Mouse (Mus musculus) gastrocnemius, postnatal 25 days (tissue): ENCODE measurements around the gene Mrpl3. TPM values are rescaled to one million over a fixed set of nuclear protein-coding genes. Genes with fewer than 3 reads are reported as not detected.
"Not testable (repeated sequence)": the region's sequence is repeated elsewhere in the genome, so short reads cannot be mapped to it uniquely, and the experiment has no call there.

ENCODE experiments used
- DNase-seq: peaks from one replicate; pipeline ENCODE4 v3.0.0; 2022
- long read RNA-seq, 2 experiments: library from polyadenylated mRNA; stranded (forward); transcript quantifications; one replicate each; pipeline ENCODE4 v2.0.0; 2021
- total RNA-seq, 2 experiments: library from RNA; stranded (reverse); gene quantifications; 1 replicate in 1 of 2; 2 replicates in 1 of 2; pipeline ENCODE4 v1.2.3; 2021

The Mrpl3 gene
- 10 to 100 TPM; 75.9 to 83.7 TPM for total RNA-seq
- long read RNA-seq, experiment 1, transcript Mrpl3-201 (10 exons, 3,972 nt): major isoform, 55 of 72 reads
- long read RNA-seq, experiment 1, partial matches to known transcripts: 10 of 72 reads
- long read RNA-seq, experiment 1, other reads (novel, unspliced or antisense): 7 of 72 reads
- long read RNA-seq, experiment 2, transcript Mrpl3-201 (10 exons, 3,972 nt): major isoform, 83 of 94 reads
- long read RNA-seq, experiment 2, partial matches to known transcripts: 3 of 94 reads
- long read RNA-seq, experiment 2, other reads (novel, unspliced or antisense): 8 of 94 reads

DNA sequence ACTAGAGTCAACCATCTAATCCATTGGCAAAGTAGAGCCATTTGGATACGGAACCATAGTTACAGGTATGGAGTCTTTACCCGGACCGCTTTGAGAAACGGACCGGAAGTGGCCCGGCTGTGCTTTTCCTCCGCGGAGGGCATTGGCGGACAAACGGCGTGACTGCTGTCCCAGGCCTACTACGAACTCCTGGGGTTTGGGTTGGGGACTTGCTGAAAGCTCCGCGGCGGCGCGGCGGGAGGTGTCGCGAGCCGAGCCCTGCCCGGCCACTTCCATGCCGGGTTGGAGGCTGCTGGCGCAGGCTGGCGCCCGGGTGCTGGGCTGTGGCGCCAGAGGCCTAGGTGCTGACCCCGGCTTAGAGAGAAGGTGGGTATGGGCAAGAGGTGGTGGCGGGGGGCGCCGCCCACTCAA lies at the start of gene Mrpl3:
Gene Mrpl3, plus strand, starts transcription at position 93 of the 411 bp plus-strand sequence.
- DNase-seq: peak; percentile 77

DNA sequence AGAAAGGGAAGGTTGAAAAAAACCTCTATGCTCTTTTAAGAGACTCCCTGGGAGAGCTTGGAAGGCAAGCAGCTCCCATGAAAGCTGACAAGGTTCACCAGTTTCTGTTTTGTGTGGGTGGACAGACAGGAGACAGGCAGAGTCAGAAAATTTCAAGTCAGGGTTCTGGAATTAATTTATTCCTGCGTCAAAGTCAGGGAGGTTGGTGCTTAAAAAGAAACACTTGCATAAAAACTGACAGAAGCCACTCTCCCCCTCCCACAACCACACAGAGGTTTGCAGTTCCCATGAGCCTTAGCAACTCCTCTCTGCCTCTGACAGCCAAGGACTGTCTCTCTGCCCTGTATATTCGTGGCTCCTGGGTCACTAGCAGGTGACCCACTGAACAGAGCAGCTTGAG lies 42.3 kb upstream of the Mrpl3 start:
- DNase-seq: no peak

DNA sequence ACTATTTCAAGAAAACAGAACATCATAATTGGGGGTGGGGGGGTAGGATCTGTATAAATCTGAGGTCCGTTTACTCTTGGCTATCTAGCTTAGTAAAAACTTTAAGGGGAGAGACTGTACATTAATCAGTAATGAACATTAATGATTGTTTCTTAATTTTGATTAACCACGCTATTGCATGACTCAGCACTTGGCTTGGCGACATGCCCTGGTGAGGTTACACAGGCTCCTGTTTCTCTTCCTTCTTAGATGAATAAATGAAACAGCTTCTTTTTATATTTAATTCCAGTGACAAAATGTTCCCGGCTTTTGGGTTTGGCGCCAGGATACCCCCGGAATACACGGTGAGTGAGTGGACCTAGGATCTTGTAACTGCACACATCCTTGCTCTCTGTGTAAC lies 34.9 kb upstream of the Mrpl3 start:
- DNase-seq: no peak

DNA sequence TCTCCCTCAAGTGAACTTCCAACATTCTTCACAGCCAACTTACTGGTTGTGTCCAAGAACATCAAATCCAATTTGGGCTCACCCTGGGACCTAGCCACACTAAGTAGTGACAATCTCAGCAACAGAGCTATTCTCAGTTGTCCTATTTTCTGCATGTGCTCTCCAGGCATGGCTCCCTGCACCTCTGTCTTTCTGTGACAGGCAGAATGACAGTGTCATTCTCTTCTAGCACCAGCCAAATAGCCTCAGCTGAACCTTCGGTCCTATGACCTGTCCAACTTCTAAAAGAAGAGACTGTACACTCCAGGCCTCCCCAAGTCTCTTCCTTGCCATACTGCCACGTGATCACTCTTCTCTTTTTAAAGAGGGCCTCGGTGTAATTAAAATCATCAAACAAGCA lies 24.7 kb upstream of the Mrpl3 start:
- no peak for DNase-seq

DNA sequence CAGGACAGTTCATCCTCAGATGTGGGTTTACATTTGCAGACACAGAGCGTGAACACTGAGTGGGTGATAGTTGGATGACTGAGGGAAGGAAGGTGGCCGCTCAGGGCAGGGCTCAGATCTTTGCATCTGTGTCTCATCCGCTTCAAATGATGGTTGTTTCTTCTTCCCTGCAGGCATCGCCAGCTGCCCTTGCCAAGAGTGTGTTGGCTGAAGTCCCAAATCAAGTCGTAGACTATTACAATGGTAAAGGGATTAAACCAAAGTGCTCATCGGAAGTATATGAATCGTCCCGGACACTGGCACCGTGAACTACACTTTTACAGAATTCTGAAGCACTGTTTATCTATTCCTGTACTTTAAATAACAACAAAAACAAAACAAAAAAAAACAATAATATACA lies 20.5 kb upstream of the Mrpl3 start:
- no peak for DNase-seq

DNA sequence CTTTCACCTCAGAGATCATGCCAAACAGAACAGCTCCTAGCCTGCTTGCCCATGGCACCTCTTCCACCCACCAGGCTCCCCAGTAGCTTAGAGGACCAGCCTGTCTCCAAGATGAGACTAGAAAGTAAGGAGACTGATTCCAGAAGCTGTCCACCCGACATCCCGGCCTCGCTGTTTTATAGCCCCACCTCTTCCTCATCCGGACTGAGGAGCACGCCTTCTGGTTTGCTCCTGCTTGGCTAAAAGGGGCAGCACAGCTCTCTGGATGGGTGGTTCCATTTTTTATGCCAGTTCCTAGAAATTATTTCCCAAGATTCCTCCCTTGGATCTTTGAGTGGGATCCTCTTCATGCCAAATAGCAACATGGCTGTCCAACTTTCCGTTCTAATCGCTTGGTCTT lies 19.4 kb upstream of the Mrpl3 start:
- DNase-seq: no peak

DNA sequence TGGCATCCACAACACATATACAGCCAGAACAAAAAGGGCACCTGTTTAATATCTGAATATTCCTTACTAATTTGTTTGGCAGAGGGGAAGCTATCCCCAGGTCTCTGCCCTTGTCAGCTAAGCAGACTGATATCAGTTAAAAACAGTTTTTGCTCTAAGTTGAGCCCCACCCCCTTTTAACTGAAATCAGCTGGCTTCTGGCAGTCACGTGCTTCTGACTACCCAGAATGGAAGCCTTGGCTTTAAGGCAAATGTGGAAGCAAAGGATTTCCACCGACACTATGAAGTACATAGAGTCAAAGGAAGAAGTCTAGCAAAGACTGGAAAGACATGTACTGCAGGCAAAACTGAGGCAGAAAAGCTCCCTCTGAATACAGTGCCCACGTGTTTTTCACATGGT lies 15.2 kb upstream of the Mrpl3 start:
- no peak for DNase-seq

DNA sequence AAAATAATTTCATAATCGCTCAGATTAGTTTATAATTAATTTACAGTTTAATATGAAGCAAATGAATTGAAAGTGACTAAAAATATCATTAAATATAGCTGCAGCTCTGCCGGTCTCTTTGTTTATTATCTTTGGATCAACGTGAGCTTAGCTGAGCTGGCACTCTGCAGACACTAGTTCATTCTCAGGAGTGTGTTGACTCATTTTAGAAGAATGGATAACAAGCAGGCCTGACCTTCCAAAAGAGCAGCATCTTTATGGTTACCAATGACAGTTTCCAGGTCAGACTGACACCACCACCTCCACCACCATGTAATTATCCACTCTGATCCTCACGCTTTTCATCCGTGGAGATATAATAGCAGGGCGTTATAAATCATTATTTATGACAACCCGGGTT lies 7.0 kb upstream of the Mrpl3 start:
- DNase-seq: no peak

DNA sequence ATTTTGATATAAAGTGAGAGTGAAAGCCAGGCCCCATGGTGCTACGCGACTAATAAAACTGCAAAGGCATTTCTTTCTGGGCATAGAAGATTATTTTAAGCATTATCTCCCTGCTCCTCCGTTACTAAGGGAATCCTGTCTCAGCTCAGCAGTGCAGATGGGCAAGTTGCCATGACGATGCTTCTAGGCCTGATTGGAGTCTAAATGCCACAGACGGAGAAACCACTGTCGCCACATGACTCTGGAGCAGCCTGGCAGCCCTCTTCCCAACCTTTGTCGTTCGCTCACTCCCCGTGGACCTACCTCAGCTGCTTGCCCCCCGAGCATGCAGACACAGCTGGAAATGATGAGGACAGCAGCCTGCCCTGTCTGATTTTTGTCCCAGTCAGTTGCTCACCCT lies 4.7 kb upstream of the Mrpl3 start:
- DNase-seq: no peak

DNA sequence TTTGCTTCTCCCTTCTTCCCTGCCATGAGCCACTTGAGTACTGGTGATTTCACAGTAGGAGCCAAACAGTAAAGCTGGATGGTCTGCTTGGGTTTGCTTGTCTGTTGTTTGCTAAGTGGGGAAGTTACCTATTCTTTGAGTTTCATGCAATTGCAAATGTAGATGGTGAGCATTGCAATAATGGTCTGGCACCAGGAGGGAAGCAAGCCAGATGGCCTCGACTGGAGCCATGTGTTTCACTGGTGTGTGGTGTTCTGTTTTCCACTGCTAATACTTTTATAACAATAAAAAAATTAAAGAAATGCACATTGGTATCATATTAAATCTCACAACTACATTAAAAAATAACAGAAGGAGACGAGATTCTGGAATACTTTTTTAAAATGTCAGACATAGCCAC lies 3.4 kb upstream of the Mrpl3 start:
- DNase-seq: no peak

DNA sequence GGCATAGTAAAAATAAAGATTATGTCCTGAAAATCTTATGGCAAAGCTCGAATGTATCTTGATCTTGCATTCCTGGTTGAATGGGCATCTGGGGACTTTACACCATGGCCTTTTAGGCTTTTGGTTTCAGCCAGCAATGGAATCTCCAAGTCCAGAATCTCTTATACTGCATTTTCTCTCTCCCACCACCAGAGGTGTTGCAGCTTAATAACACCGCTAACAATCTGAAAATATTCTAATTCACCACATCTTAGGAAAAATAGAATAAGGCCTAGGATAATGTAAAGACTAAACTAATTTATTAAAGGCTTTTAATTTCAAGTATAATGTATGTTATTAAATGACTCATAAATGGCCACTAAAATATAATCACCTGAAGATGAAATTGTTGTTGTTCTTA lies 2.8 kb upstream of the Mrpl3 start:
- DNase-seq: no peak

DNA sequence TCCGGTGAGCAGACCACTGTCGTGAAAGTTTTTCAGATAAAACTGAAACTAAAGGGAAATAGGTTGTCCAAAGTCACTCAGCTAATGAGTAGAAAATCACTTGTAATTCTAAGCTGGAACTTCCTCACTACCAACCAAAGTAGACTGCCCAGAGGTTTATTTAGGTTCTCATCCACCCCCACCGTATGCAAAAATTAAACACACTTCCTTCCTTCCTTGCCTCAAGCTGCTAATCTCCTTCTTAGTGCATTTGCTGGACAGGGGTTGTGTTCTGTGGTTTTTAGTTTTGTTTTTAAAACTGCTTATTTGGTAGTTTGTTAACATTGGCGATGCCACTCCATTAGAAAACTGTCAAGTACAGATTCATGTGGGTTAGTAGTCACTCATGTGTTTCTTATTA lies 773 bp downstream of the Mrpl3 start:
- DNase-seq: no peak

DNA sequence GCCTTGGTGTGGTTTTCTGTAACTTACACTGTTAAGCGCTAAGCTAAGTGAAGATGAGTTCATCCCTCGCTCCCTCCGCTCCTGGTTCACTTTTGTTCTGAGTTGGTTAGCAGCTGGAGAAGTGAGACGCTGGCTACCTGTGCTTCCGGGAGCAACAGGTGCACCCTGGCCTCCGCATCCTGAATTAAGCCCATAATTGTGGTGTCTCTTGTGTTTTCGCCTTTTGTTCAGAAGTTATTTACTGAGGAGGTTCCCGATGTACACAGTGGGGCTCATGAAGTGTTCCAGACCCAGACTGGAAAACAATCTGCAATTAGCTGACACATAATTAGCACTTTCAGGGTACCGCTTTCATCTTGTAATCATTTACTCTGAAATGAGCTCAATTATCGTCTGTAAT lies 16.1 kb downstream of the Mrpl3 start:
- no peak for DNase-seq

DNA sequence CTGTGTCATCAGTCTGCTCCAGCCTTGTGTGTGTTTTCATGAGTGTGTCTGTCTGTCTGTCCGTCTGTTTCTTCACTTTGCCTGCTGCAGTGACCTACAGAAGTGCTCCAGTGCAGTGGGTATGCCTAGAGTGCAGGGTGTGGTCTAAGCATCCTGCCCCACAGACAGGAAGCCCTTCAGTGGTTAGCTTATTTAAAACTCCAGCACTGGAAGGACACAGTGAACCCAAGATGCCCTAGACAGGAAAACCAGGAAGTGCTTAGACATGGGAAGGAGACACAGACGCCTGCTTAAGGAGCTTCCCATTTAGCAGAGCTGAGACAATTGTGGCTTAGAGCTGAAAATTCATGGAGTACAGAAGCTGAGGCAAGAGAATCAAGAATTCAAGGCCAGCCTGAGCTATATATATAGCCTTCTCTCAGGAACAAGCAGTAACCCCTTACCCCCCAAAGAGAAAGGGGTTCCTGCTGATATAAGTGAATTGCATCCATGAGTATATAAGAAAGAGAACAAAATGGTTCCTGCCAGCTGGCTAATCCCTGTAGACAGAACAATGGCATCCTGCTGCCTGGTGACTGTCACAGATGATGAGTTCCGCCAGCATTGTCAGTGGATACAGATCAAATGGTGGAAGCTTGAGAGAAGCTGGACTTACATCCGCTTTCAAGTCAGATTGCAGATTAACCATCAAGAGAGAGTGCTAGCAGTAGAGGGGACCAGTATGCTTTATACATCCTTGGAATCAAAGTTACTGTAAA lies 20.1 kb downstream of the Mrpl3 start:
- no peak for DNase-seq

DNA sequence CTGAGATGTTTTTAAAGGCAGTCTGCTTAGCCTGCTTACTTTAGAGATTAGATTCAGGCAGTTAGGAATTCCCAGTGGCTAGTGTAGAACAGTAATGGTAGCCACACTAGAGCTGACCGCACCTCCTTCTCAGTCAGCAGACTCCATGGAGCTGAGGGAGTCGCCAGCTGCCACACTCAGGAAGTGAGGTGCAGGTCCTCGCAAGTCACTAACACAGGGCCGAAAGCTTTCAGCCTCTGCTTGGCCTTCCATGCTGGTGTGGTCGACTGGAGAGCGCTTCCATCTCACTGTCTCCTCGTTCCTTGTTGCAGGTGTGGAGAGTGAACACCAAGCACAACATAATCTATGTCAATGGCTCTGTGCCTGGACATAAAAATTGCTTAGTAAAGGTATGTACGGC lies 21.8 kb downstream of the Mrpl3 start:
- DNase-seq: no peak

DNA sequence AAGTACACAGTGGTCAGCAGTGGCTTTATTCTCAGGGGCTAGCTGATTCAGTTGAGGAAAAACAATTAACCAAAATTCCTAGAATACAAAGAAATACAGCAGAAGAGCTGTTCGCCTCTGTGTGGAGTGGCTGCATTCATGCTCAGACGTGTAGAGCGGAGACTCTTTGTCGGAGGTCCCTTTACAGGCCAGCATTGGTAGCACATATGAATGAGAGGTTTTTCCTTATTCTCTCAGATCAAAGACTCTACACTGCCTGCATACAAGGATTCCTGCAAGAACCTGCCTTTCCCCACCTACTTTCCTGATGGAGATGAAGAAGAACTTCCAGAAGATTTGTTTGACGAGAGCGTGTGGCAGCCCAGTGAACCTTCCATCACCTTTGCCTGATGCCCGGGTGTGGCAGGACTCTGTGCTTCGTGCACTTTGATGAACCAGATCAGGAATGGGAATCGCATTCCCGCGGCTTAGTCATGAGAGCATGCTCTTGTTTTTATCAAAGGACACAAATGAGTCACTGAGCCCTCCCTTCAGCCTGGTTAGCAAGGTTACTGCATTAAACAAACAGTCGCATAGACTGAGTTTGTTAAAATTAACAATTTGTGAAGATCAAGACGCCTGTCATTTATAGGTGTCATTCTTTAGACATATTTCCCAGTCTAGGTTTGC lies 23.9 kb downstream of the Mrpl3 start:
- no peak for DNase-seq

DNA sequence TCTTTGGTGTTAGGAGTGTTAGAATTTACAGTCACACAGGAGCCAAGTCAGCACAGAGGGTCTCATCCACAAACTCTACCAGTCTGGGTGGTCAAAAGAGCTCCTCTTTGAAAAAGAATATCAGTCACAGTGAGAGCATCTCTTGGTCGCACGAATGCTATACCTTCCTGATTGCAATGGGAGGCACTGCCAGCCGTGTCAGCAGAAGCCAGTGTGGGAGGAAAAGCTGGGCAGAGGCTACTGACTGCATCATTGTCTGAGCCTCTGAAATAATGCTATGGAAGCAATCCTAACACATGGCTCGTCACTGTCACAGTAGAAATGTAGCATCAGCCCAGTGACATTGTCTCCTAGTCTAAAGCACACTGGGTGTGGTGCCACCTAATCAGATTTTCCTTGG lies 25.4 kb downstream of the Mrpl3 start:
- no peak for DNase-seq

DNA sequence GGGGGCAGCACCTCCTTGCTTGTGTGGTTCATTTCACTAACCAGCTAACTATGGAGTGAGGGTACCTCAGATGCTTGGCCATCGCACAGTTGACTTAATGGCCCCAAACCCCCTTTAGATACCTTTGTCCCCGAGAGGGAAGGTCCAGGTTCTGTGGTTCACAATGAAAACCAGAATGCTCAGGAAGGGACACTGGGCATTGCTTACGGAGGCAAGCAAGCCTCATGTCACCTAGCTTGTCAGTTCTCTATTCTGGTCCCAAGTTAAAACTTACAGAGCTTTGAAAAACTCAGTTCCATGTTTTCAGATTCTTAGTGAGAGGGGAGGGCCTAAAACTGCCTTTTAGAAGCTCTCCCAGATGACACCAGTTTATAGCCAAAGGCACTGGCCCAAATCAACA lies 27.2 kb downstream of the Mrpl3 start:
- no peak for DNase-seq

DNA sequence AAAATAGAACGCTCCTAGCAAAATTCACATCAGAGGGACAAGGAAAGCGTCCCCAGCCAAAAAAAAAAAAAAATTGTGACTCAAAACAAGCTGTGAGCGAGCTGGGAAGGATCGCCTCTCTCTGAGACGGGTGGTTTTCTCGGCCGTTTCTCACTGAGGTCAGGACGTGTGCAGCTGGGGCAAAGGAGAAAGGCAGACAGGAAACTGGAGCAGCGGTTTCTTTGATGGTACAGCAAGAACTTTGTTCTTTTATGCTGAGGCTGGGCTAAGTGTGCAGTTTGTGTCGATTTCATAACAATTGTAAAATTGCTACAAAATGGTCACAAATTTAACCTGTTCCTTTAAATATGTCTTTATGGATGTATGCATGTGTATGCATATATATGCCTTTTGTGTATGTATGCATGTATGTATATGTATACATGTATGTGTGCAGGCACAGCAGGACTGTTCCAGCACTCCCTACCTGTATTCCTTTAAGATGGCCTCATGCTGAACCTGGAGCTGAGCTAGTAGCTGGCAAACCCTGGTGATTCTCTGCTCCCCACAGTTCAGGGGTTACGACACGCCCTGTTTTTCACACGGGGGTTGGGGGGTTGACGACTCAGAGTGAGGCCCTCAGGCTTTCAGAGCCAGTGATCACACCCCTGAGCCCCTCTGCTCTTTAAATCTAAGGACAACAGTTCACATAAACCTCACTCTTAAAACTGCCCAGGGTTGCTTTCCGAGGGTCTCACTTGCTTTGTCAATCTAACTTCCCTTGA lies 48.0 kb downstream of the Mrpl3 start:
- no peak for DNase-seq

DNA sequence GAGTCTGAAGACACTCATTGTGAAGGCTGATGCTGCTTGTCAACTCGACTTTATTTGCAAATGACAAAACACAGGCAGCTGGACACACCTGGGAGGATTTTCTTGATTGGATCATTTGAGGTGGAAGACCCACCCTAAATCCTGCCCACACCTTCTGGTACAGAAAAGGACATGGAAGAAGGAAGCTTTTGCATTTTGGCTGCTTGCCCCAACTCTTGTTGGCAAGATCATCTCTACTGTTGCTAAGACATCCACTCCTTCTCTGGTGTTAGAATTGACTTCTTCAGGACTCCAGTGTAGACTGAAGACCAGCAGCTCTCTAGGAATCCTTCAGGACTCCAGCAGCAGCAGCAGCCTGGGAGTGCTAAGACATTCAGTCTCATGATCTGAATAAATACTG lies 48.9 kb downstream of the Mrpl3 start:
- no peak for DNase-seq

DNA sequence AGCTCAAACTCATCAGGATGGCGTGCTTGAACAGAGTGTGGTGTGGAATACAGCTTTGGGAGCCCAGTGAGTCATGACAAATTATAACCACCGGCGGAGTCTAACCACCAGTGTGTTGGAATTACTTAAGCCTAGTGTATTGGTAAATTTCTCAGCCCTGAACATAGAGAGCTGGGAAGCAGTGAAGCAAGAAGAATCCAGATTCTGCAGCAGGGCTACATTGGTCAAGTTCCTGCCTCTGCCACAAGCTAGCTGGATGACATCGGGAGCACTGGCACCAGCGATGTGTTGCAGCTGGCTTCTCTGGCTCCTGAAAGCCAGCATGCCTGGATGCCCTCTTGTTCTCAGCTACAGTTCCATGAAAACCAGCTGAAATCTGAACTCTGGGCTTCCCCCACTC lies 50.9 kb downstream of the Mrpl3 start:
- no peak for DNase-seq

DNA sequence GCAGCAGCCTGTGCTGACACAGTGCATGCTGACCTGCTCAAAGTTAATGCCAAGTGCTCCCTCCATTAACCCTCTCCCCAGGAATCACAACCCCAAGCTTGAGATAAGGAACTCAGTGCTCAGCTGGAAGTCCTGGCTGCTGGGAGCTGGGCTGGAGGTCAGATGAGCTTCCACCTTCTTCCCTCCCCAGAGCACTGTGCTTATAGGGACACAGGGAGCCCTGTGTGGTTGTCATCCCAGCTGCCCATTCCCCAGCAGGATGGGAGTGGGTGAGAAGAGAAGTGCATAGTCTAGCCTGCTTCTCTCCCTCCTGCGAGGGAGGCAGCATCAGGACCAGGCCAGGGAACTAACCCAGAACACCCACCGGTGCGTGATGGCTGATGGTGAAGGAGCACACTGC lies 72.2 kb downstream of the Mrpl3 start:
- DNase-seq: not testable (repeated sequence)
